Mouse (Mus musculus) kidney, embryonic 16.5 days (tissue): ENCODE measurements around the gene Tfdp2. TPM values are rescaled to one million over a fixed set of nuclear protein-coding genes. Genes with fewer than 3 reads are reported as not detected.
"Not testable (repeated sequence)": the region's sequence is repeated elsewhere in the genome, so short reads cannot be mapped to it uniquely, and the experiment has no call there.

ENCODE experiments used
- ATAC-seq: fragments of 200-750 bp; cut with Nextera tagmentation; 2 replicates; pipeline ENCODE4 v1.8.0; 2017; ENCODE audit warnings: moderate TSS enrichment; ENCODE audit not compliant: low FRiP score, low TSS enrichment
- H3K27ac ChIP-seq: fragments of 300-500 bp; sonication (generic); 2 replicates; pipeline ENCODE4 v1.5.1; 2014; ENCODE audit warnings: low read length
- H3K27me3 ChIP-seq: fragments of 300-500 bp; sonication (generic); 2 replicates; pipeline ENCODE4 v1.6.1; 2014; ENCODE audit warnings: low read length, control low read depth, mixed read lengths; ENCODE audit not compliant: insufficient read depth
- H3K36me3 ChIP-seq: fragments of 300-500 bp; sonication (generic); 2 replicates; pipeline ENCODE4 v1.6.1; 2014; ENCODE audit warnings: low read length, control low read depth, mixed read lengths; ENCODE audit not compliant: insufficient read depth
- H3K4me1 ChIP-seq: fragments of 300-500 bp; sonication (generic); 2 replicates; pipeline ENCODE4 v1.6.1; 2014; ENCODE audit warnings: low read length, control low read depth, mixed read lengths; ENCODE audit not compliant: insufficient read depth
- H3K4me2 ChIP-seq: fragments of 300-500 bp; sonication (generic); replicated peaks from 2 replicates; pipeline ENCODE4 v1.6.1; 2014; ENCODE audit warnings: low read depth, low read length
- H3K4me3 ChIP-seq: fragments of 300-500 bp; sonication (generic); 2 replicates; pipeline ENCODE4 v1.5.1; 2014; ENCODE audit warnings: mild to moderate bottlenecking, low read length
- H3K9ac ChIP-seq: fragments of 300-500 bp; sonication (generic); replicated peaks from 2 replicates; pipeline ENCODE4 v1.6.1; 2014; ENCODE audit warnings: low read length
- H3K9me3 ChIP-seq: fragments of 300-500 bp; sonication (generic); 2 replicates; pipeline ENCODE4 v1.6.1; 2016; ENCODE audit warnings: low read length, control low read depth
- WGBS: fragments of 180-500 bp; shearing (Covaris S2); extraction: QIAGEN DNeasy Blood & Tissue Kit; methylation state at CpG from one replicate; pipeline ENCODE4 v1.1.7; 2014; 5-methylcytosine and 5-hydroxymethylcytosine counted together
- polyA plus RNA-seq: library from polyadenylated mRNA; unstranded; fragments of >200 nt; fragmentation: Nextera tagmentation; extraction: Ambion mirVana; gene quantifications from 2 replicates; pipeline ENCODE4 v1.2.1, GENCODE M21; 2015

Gene Tfdp2
- polyA plus RNA-seq, 1 experiment from 2014 or later, result 44.8 TPM

DNA sequence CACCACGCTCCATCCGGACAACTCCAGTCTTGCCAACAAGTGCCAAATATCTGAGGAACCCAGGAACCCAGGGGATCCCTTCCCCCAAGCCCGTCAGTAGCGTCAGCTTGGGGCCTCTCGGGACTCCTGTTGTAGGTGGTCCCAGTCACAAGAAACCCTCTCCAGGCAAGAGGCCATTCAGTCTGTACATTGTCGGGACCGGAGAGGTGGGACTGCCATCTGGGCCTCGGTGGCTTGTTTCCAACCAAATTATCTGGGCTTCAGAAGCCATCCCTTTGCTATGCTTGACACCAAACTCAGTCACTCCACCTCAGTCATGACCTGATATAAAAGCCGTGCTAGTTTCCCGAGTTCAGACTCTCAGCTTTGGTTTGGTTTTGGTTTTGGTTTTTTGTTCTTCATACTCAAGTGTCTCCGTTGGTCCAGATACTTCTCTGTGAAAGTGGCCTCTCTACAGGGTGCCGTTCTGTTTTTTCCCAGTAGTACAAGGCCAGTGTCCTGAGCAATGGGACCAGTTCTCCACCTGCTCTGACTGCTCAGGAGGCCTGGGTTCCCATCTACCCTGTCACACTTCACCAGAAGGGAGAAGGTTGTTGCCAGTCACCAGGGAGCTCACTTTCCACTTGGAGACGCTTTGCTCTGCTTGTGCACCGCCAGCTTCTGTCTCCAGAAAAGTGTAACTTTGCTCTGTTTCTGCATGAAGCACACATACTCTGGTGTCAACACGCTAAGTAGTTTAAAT, 126.5 kb downstream of the Tfdp2 start:
- Histone ChIP-seq H3K9me3 (no peaks in the 10 kb centered on the region), H3K27me3 (no peaks in the 10 kb centered on the region), H3K9ac (no peak overlapping the region), H3K4me2 (no peak overlapping the region), H3K4me1 (peaks cover 8% of the 10 kb centered on the region; the same call in 1 of the 2 replicates), H3K4me3 (no peak overlapping the region), H3K36me3 (peaks cover 6% of the 10 kb centered on the region; the same call in 1 of the 2 replicates), H3K27ac (no peak overlapping the region)
- WGBS, result 90% methylated on average over 15 of the region's 15 CpGs
- ATAC-seq, result no peak

DNA sequence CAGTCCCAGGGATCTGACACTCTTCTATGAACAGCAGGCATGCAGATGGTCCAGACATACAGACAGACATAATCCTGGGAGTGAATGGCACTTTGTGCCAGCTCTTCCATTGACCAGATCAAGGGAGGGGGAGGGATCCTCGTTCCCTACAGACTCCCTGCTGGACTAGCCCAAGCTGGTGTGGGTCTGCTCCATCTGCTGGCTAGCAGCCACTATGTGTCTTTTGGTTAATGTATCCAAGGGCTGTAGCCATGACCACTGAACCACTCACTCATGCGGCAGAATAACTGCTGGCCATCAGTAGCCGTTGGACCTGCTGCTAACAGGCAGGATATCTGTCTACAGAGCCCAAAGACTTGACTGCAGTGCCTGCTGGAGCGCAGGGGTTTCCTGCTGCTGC, 128.4 kb downstream of the Tfdp2 start:
- peak; percentile 73 for ATAC-seq
- Histone ChIP-seq H3K36me3 (no peaks in the 10 kb centered on the region), H3K27me3 (no peaks in the 10 kb centered on the region), H3K27ac (no peak overlapping the region), H3K4me1 (peaks cover 8% of the 10 kb centered on the region; the same call in 1 of the 2 replicates), H3K4me3 (no peak overlapping the region), H3K9ac (no peak overlapping the region), H3K4me2 (no peak overlapping the region), H3K9me3 (no peaks in the 10 kb centered on the region)
- WGBS, result 60% methylated on average over 4 of the region's 4 CpGs

DNA sequence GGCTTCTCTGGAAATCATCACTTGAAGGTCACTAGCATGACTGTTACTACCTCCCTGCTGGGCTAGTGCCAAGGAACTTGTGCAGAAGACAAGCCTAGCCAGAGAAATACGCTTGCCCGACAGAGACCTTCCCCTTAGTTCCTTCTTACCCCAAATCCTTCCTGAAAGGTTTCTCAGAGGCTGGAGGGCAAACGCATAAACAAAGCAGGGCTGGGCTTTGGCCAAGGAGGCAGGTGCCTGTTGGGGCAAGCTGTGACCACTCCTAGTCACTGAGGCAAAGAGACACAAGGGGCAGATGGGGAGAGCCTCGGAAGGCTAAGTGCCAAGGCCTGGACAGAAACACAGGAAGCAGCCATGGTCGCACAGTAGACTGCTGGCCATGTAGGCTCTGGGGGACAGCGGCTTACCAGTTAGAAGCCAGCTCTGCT, 130.4 kb downstream of the Tfdp2 start:
- 0 out of 2 replicates have a peak, but pooled peaks cover 6% of the 10 kb centered on the region for H3K36me3 ChIP-seq
- no peaks in the 10 kb centered on the region for H3K9me3 ChIP-seq
- no peaks in the 10 kb centered on the region for H3K27me3 ChIP-seq
- no peak for ATAC-seq
- WGBS, result 66% methylated on average over 6 of the region's 6 CpGs
- H3K27ac ChIP-seq, result no peak overlapping the region
- H3K9ac ChIP-seq, result no peak overlapping the region
- H3K4me3 ChIP-seq, result no peak overlapping the region
- peaks cover 8% of the 10 kb centered on the region; the same call in 1 of the 2 replicates for H3K4me1 ChIP-seq
- H3K4me2 ChIP-seq, result no peak overlapping the region

DNA sequence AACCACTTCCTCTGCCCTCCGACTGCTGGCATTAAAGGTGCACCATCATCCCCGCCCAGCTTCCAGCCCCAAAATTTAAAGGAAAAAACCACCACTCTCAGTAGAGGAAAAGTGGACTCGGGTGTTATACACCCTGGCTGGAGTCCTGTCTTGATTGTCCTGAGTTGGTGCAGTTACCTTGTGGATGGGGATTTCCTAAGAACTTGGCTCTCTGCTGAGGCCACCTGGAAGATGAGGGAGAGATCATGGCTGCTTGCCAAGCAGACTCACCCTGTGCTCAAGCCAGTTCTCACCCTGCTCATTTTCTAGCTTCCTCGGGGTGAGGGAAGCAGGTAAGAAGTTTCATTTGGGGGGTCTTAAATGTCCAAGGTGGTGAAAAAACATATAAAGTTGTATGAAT, 132.2 kb downstream of the Tfdp2 start:
- H3K4me1 ChIP-seq, result peaks cover 8% of the 10 kb centered on the region; the same call in 1 of the 2 replicates
- no peaks in the 10 kb centered on the region for H3K9me3 ChIP-seq
- peaks cover 17% of the 10 kb centered on the region; the same call in 1 of the 2 replicates for H3K36me3 ChIP-seq
- no peak overlapping the region for H3K27ac ChIP-seq
- H3K9ac ChIP-seq, result no peak overlapping the region
- no peak for ATAC-seq
- H3K4me3 ChIP-seq, result no peak overlapping the region
- no peak overlapping the region for H3K4me2 ChIP-seq
- 81% methylated on average over 4 of the region's 4 CpGs for WGBS
- H3K27me3 ChIP-seq, result no peaks in the 10 kb centered on the region

DNA sequence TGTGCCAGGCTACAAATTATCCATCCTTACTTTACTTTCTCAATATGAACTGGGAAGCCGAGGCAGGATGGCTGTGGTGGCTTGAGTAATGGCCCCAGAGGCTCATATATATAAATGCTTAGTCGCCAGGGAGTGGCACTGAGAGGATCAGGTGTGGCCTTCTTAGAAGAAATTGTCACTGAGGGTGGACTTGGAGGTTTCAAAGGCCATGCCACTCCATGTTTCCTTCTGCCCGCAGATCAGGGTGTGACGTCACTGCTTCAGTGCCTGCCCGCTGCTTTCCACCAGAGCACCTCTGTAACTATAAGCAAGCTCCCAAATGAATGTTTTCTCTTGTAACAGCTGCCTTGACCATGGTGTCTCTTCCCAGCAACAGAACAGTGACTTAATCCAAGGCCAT, 135.1 kb downstream of the Tfdp2 start:
- no peak overlapping the region for H3K9ac ChIP-seq
- no peak overlapping the region for H3K4me3 ChIP-seq
- no peaks in the 10 kb centered on the region for H3K27me3 ChIP-seq
- peaks cover 30% of the 10 kb centered on the region for H3K36me3 ChIP-seq
- WGBS, result 87% methylated on average over 5 of the region's 5 CpGs
- H3K27ac ChIP-seq, result no peak overlapping the region
- H3K4me1 ChIP-seq, result 0 out of 2 replicates have a peak, but pooled peaks cover 4% of the 10 kb centered on the region
- H3K9me3 ChIP-seq, result no peaks in the 10 kb centered on the region
- H3K4me2 ChIP-seq, result no peak overlapping the region
- no peak for ATAC-seq

GRCm38 (mm10) chr9:96345750-96346149, 149.7 kb downstream of the Tfdp2 start:
- Histone ChIP-seq H3K27me3 (no peaks in the 10 kb centered on the region), H3K9ac (no peak overlapping the region), H3K4me1 (no peaks in the 10 kb centered on the region), H3K4me2 (no peak overlapping the region), H3K4me3 (no peak overlapping the region), H3K36me3 (peaks cover 24% of the 10 kb centered on the region), H3K9me3 (no peaks in the 10 kb centered on the region), H3K27ac (no peak overlapping the region)
- WGBS, result 97% methylated on average over 3 of the region's 3 CpGs
- no peak for ATAC-seq

GRCm38 (mm10) chr9:96348885-96349284, 152.8 kb downstream of the Tfdp2 start:
- H3K4me3 ChIP-seq, result no peak overlapping the region
- 92% methylated on average over 5 of the region's 5 CpGs for WGBS
- ATAC-seq, result no peak

GRCm38 (mm10) chr9:96350010-96350409, 153.9 kb downstream of the Tfdp2 start:
- H3K4me1 ChIP-seq, result peaks cover 3% of the 10 kb centered on the region; the same call in 1 of the 2 replicates
- no peak overlapping the region for H3K9ac ChIP-seq
- H3K27ac ChIP-seq, result peak overlapping the region; percentile 25; the same call in 1 of the 2 replicates
- 38% methylated on average over 4 of the region's 4 CpGs for WGBS
- no peaks in the 10 kb centered on the region for H3K9me3 ChIP-seq
- H3K4me2 ChIP-seq, result no peak overlapping the region
- no peaks in the 10 kb centered on the region for H3K27me3 ChIP-seq
- H3K4me3 ChIP-seq, result no peak overlapping the region
- no peak; the same call in 1 of the 2 replicates for ATAC-seq
- peaks cover under 1% of the 10 kb centered on the region; the same call in 1 of the 2 replicates for H3K36me3 ChIP-seq

More at GRCm38 (mm10) chr9:96348885-96349284, 152.8 kb downstream of the Tfdp2 start:
- no peak overlapping the region for H3K9ac ChIP-seq
- H3K4me1 ChIP-seq, result peaks cover under 1% of the 10 kb centered on the region; the same call in 1 of the 2 replicates
- H3K36me3 ChIP-seq, result peaks cover 7% of the 10 kb centered on the region
- H3K4me2 ChIP-seq, result no peak overlapping the region
- no peak overlapping the region for H3K27ac ChIP-seq
- H3K9me3 ChIP-seq, result no peaks in the 10 kb centered on the region
- no peaks in the 10 kb centered on the region for H3K27me3 ChIP-seq

DNA sequence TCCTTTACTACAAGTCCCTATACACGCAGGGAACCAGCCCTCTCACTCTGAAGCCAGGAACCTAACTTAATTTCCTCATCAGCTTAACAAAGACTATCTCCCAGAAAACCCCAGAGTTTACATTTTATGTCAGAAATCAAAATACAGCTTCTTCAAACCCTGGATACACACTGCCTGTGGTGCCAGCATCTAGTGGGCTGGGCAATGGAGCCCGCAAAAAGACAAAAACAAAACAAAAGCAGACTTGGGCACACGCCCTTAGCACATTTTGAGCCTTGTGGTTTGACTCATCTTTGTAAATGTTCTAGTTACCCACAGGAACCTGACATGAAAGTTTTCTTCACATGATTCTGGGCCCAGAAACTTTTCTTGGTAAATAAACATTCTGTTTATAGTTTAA, 154.4 kb downstream of the Tfdp2 start:
- peaks cover 3% of the 10 kb centered on the region; the same call in 1 of the 2 replicates for H3K4me1 ChIP-seq
- ATAC-seq, result no peak
- 66% methylated on average over 3 of the region's 3 CpGs for WGBS
- no peaks in the 10 kb centered on the region for H3K27me3 ChIP-seq
- H3K9ac ChIP-seq, result no peak overlapping the region
- no peak overlapping the region for H3K4me2 ChIP-seq
- H3K36me3 ChIP-seq, result peaks cover 2% of the 10 kb centered on the region; the same call in 1 of the 2 replicates
- H3K27ac ChIP-seq, result peak overlapping the region; percentile 25; the same call in 1 of the 2 replicates
- no peak overlapping the region for H3K4me3 ChIP-seq
- no peaks in the 10 kb centered on the region for H3K9me3 ChIP-seq

GRCm38 (mm10) chr9:96351771-96352170, 155.7 kb downstream of the Tfdp2 start:
- H3K27me3 ChIP-seq, H3K4me3 ChIP-seq, H3K4me1 ChIP-seq, H3K9me3 ChIP-seq, H3K4me2 ChIP-seq, H3K27ac ChIP-seq, H3K36me3 ChIP-seq, ATAC-seq, H3K9ac ChIP-seq: not testable (repeated sequence)
- 90% methylated on average over 6 of the region's 6 CpGs for WGBS
